Mouse (Mus musculus) C2C12 (cell line): ENCODE measurements around the gene 2810004N23Rik.

ENCODE experiments used
- CTCF ChIP-seq: IDR thresholded peaks from one replicate; pipeline ENCODE4 v1.5.1; 2011; ENCODE audit not compliant: control insufficient read depth, insufficient read depth, insufficient read length
- FOSL1 ChIP-seq: IDR thresholded peaks from one replicate; pipeline ENCODE4 v1.8.0; 2011; ENCODE audit warnings: mild to moderate bottlenecking, low read length; ENCODE audit not compliant: poor library complexity, insufficient read depth, severe bottlenecking
- MYOD1 ChIP-seq: IDR thresholded peaks from one replicate; pipeline ENCODE4 v1.6.1; 2011; ENCODE audit warnings: low read depth; ENCODE audit not compliant: control insufficient read depth, insufficient read length
- MYOG ChIP-seq: IDR thresholded peaks from one replicate; pipeline ENCODE4 v1.6.1; 2011; ENCODE audit not compliant: control insufficient read depth, insufficient read length; ENCODE audit errors: extremely low read depth
- USF1 ChIP-seq: IDR thresholded peaks from one replicate; pipeline ENCODE4 v1.6.1; 2011; ENCODE audit warnings: low read depth, mild to moderate bottlenecking, control low read depth, moderate library complexity

DNA sequence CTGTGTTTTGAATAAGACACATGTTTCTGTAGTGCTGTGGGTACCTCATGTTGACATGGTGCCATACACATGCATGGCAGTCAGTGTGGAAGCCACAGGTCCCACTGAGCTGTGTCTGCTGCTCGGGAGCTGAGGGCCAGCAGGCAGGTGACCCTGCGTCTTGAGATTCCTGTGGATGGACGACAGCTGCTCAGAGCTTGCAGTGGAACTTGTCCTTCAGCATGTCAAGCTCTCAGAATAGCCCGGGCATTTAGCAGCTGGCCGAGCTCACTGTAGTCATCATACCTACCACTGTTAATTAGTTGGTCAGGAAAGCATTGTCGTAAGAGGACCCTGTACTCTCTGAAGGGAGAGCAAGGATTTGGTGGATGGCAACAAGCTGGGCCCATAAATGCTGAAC, 6.8 kb upstream of the 2810004N23Rik start:
- TF ChIP-seq CTCF (no peak), FOSL1 (no peak), MYOD1 (no peak), MYOG (no peak), USF1 (no peak)
